Mouse (Mus musculus): Measurements from ENCODE around the gene Dock1. TPM values are rescaled to one million over a fixed set of nuclear protein-coding genes. Genes with fewer than 3 reads are reported as not detected.

The Dock1 gene
- polyA plus RNA-seq, 1 experiment from 2014 or later: 3.2 TPM

GRCm38 (mm10) chr7:134990244-134990643, 319.8 kb downstream of the Dock1 start:
- no peaks in the 10 kb centered on the region for H3K4me1 ChIP-seq (replicated peaks)
- H3K27ac ChIP-seq (replicated peaks): no peak overlapping the region
- no peaks in the 10 kb centered on the region for H3K27me3 ChIP-seq
- H3K4me3 ChIP-seq (replicated peaks): no peak overlapping the region
- H3K36me3 ChIP-seq (replicated peaks): no peaks in the 10 kb centered on the region
- WGBS (ENCODE audit: insufficient replicate concordance): 52% methylated on average over 3 of the region's 3 CpGs
- H3K9me3 ChIP-seq (replicated peaks): no peaks in the 10 kb centered on the region
- no peak overlapping the region for H3K4me2 ChIP-seq
- H3K9ac ChIP-seq: no peak overlapping the region
- no peak for ATAC-seq (ENCODE audit: insufficient read depth)

- H3K9ac ChIP-seq: no peak overlapping the region
- no peaks in the 10 kb centered on the region for H3K4me1 ChIP-seq (replicated peaks)
- no peak overlapping the region for H3K27ac ChIP-seq (replicated peaks)
- no peaks in the 10 kb centered on the region for H3K27me3 ChIP-seq
- 58% methylated on average over 2 of the region's 2 CpGs for WGBS (ENCODE audit: insufficient replicate concordance)
- H3K4me3 ChIP-seq (replicated peaks): no peak overlapping the region
- no peaks in the 10 kb centered on the region for H3K9me3 ChIP-seq (replicated peaks)
- H3K36me3 ChIP-seq (replicated peaks): no peaks in the 10 kb centered on the region
- ATAC-seq (ENCODE audit: insufficient read depth): no peak
- no peak overlapping the region for H3K4me2 ChIP-seq
Observed at GRCm38 (mm10) chr7:134990911-134991310, 320.5 kb downstream of the Dock1 start.

GRCm38 (mm10) chr7:134994983-134995382, 324.5 kb downstream of the Dock1 start:
- H3K4me1 ChIP-seq (replicated peaks): no peaks in the 10 kb centered on the region
- H3K27me3 ChIP-seq: no peaks in the 10 kb centered on the region
- H3K9ac ChIP-seq: no peak overlapping the region
- no peaks in the 10 kb centered on the region for H3K9me3 ChIP-seq (replicated peaks)
- H3K4me3 ChIP-seq (replicated peaks): no peak overlapping the region
- ATAC-seq (ENCODE audit: insufficient read depth): no peak
- no peak overlapping the region for H3K27ac ChIP-seq (replicated peaks)
- H3K36me3 ChIP-seq (replicated peaks): no peaks in the 10 kb centered on the region
- 71% methylated on average over 5 of the region's 5 CpGs for WGBS (ENCODE audit: insufficient replicate concordance)
- H3K4me2 ChIP-seq: no peak overlapping the region

GRCm38 (mm10) chr7:135002216-135002615, 331.8 kb downstream of the Dock1 start:
- H3K27ac ChIP-seq (replicated peaks): no peak overlapping the region
- H3K36me3 ChIP-seq (replicated peaks): no peaks in the 10 kb centered on the region
- ATAC-seq (ENCODE audit: insufficient read depth): no peak
- H3K4me1 ChIP-seq (replicated peaks): no peaks in the 10 kb centered on the region
- H3K27me3 ChIP-seq: no peaks in the 10 kb centered on the region
- 47% methylated on average over 1 of the region's 1 CpGs for WGBS (ENCODE audit: insufficient replicate concordance)
- H3K9me3 ChIP-seq (replicated peaks): no peaks in the 10 kb centered on the region
- no peak overlapping the region for H3K4me2 ChIP-seq
- no peak overlapping the region for H3K9ac ChIP-seq
- no peak overlapping the region for H3K4me3 ChIP-seq (replicated peaks)

- no peak overlapping the region for H3K27ac ChIP-seq (replicated peaks)
- no peak overlapping the region for H3K4me2 ChIP-seq
- H3K4me3 ChIP-seq (replicated peaks): no peak overlapping the region
- no peaks in the 10 kb centered on the region for H3K9me3 ChIP-seq (replicated peaks)
- H3K27me3 ChIP-seq: no peaks in the 10 kb centered on the region
- H3K9ac ChIP-seq: no peak overlapping the region
- no peaks in the 10 kb centered on the region for H3K36me3 ChIP-seq (replicated peaks)
- H3K4me1 ChIP-seq (replicated peaks): no peaks in the 10 kb centered on the region
- WGBS (ENCODE audit: insufficient replicate concordance): 59% methylated on average over 9 of the region's 9 CpGs
- no peak for ATAC-seq (ENCODE audit: insufficient read depth)
Observed at GRCm38 (mm10) chr7:135002891-135003290, 332.4 kb downstream of the Dock1 start.

- H3K36me3 ChIP-seq (replicated peaks): no peaks in the 10 kb centered on the region
- H3K27ac ChIP-seq (replicated peaks): no peak overlapping the region
- H3K4me3 ChIP-seq (replicated peaks): no peak overlapping the region
- no peaks in the 10 kb centered on the region for H3K27me3 ChIP-seq
- no peak overlapping the region for H3K4me2 ChIP-seq
- 54% methylated on average over 7 of the region's 7 CpGs for WGBS (ENCODE audit: insufficient replicate concordance)
- ATAC-seq (ENCODE audit: insufficient read depth): no peak
- H3K9me3 ChIP-seq (replicated peaks): no peaks in the 10 kb centered on the region
- no peaks in the 10 kb centered on the region for H3K4me1 ChIP-seq (replicated peaks)
- H3K9ac ChIP-seq: no peak overlapping the region
Observed at GRCm38 (mm10) chr7:135005964-135006560, 335.6 kb downstream of the Dock1 start.

- whole genome bisulfite sequencing (ENCODE audit: insufficient replicate concordance): 48% methylated on average over 2 of the region's 2 CpGs
- H3K4me3 ChIP-seq (replicated peaks): no peak overlapping the region
- no peaks in the 10 kb centered on the region for H3K4me1 ChIP-seq (replicated peaks)
- H3K27me3 ChIP-seq: no peaks in the 10 kb centered on the region
- H3K9ac ChIP-seq: no peak overlapping the region
- H3K27ac ChIP-seq (replicated peaks): no peak overlapping the region
- H3K9me3 ChIP-seq (replicated peaks): no peaks in the 10 kb centered on the region
- H3K36me3 ChIP-seq (replicated peaks): no peaks in the 10 kb centered on the region
- H3K4me2 ChIP-seq: no peak overlapping the region
- no peak for ATAC-seq (ENCODE audit: insufficient read depth)
Observed at GRCm38 (mm10) chr7:135008021-135008420, 337.6 kb downstream of the Dock1 start.

- no peaks in the 10 kb centered on the region for H3K36me3 ChIP-seq (replicated peaks)
- H3K4me3 ChIP-seq (replicated peaks): no peak overlapping the region
- H3K27me3 ChIP-seq: no peaks in the 10 kb centered on the region
- no peaks in the 10 kb centered on the region for H3K9me3 ChIP-seq (replicated peaks)
- WGBS (ENCODE audit: insufficient replicate concordance): 61% methylated on average over 2 of the region's 2 CpGs
- no peak for ATAC-seq (ENCODE audit: insufficient read depth)
- no peak overlapping the region for H3K4me2 ChIP-seq
- no peak overlapping the region for H3K27ac ChIP-seq (replicated peaks)
- H3K9ac ChIP-seq: no peak overlapping the region
- H3K4me1 ChIP-seq (replicated peaks): no peaks in the 10 kb centered on the region
Observed at GRCm38 (mm10) chr7:135010997-135011396, 340.5 kb downstream of the Dock1 start.

- Histone ChIP-seq H3K9me3 (replicated peaks) (no peaks in the 10 kb centered on the region), H3K4me1 (replicated peaks) (no peaks in the 10 kb centered on the region), H3K9ac (no peak overlapping the region), H3K4me3 (replicated peaks) (no peak overlapping the region), H3K27me3 (no peaks in the 10 kb centered on the region), H3K4me2 (no peak overlapping the region), H3K36me3 (replicated peaks) (no peaks in the 10 kb centered on the region), H3K27ac (replicated peaks) (no peak overlapping the region)
- ATAC-seq (ENCODE audit: insufficient read depth): no peak
- WGBS (ENCODE audit: insufficient replicate concordance): 47% methylated on average over 1 of the region's 1 CpGs
Observed at GRCm38 (mm10) chr7:135017531-135017930, 347.1 kb downstream of the Dock1 start.

- H3K9me3 ChIP-seq (replicated peaks): no peaks in the 10 kb centered on the region
- no peak for ATAC-seq (ENCODE audit: insufficient read depth)
- no peaks in the 10 kb centered on the region for H3K27me3 ChIP-seq
- 16% methylated on average over 7 of the region's 7 CpGs for WGBS (ENCODE audit: insufficient replicate concordance)
- H3K27ac ChIP-seq (replicated peaks): no peak overlapping the region
- no peaks in the 10 kb centered on the region for H3K4me1 ChIP-seq (replicated peaks)
- H3K36me3 ChIP-seq (replicated peaks): no peaks in the 10 kb centered on the region
- no peak overlapping the region for H3K4me2 ChIP-seq
- no peak overlapping the region for H3K4me3 ChIP-seq (replicated peaks)
- no peak overlapping the region for H3K9ac ChIP-seq
Observed at GRCm38 (mm10) chr7:135020762-135021161, 350.3 kb downstream of the Dock1 start.

GRCm38 (mm10) chr7:135021544-135022100, 351.2 kb downstream of the Dock1 start:
- Histone ChIP-seq H3K9ac (no peak overlapping the region), H3K9me3 (replicated peaks) (no peaks in the 10 kb centered on the region)

GRCm38 (mm10) chr7:135024531-135024930, 354.1 kb downstream of the Dock1 start:
- Histone ChIP-seq H3K9me3 (replicated peaks) (no peaks in the 10 kb centered on the region), H3K4me3 (replicated peaks) (no peak overlapping the region), H3K27ac (replicated peaks) (no peak overlapping the region), H3K4me2 (no peak overlapping the region), H3K36me3 (replicated peaks) (no peaks in the 10 kb centered on the region), H3K9ac (no peak overlapping the region), H3K4me1 (replicated peaks) (no peaks in the 10 kb centered on the region), H3K27me3 (no peaks in the 10 kb centered on the region)
- no peak for ATAC-seq (ENCODE audit: insufficient read depth)
- 65% methylated on average over 5 of the region's 5 CpGs for WGBS (ENCODE audit: insufficient replicate concordance)

More at GRCm38 (mm10) chr7:135021544-135022100, 351.2 kb downstream of the Dock1 start:
- Histone ChIP-seq H3K27me3 (no peaks in the 10 kb centered on the region), H3K4me1 (replicated peaks) (no peaks in the 10 kb centered on the region), H3K27ac (replicated peaks) (no peak overlapping the region), H3K4me2 (no peak overlapping the region), H3K36me3 (replicated peaks) (no peaks in the 10 kb centered on the region), H3K4me3 (replicated peaks) (no peak overlapping the region)
- 74% methylated on average over 9 of the region's 9 CpGs for WGBS (ENCODE audit: insufficient replicate concordance)
- no peak for ATAC-seq (ENCODE audit: insufficient read depth)

Data from liver, embryonic 15.5 days (tissue).